Mouse (Mus musculus): ENCODE measurements around the gene Ccdc106.

DNA sequence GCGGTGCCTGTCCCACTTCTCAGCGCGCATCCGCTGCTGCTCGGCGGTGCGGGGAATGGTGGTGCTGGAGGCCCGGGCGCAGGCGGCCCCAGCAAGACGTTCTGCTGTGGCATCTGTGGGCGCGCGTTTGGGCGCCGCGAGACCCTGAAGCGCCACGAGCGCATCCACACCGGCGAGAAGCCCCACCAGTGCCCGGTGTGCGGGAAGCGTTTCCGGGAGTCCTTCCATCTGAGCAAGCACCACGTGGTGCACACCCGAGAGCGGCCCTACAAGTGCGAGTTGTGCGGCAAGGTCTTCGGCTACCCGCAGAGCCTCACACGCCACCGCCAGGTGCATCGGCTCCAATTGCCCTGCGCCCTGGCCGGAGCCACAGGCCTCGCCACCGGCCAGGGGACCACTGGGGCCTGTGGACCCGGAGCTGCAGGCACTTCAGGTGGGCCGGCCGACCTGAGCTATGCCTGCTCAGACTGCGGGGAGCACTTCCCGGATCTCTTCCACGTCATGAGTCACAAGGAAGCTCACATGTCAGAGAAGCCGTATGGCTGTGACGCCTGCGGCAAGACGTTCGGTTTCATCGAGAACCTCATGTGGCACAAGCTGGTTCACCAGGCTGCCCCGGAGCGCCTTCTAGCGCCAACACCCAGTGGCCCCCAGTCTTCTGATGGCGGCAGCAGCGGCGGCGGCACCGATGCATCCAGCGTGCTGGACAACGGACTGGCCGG, 10.4 kb downstream of the Ccdc106 start:
- TF ChIP-seq CTCF (IDR thresholded peaks at IDR 0.05; ENCODE audit: low read depth) = no peak
- no peak for TF ChIP-seq EP300 (IDR thresholded peaks at IDR 0.05; ENCODE audit: low read depth)

Data from heart, postnatal 0 days (tissue).